Mouse (Mus musculus) layer of hippocampus, adult 9-11 months (tissue): ENCODE measurements around the gene Ndufaf8.

Experiments used
- DNase-seq: peaks from one replicate; pipeline ENCODE4 v3.0.0; 2022

The Ndufaf8 gene

DNA sequence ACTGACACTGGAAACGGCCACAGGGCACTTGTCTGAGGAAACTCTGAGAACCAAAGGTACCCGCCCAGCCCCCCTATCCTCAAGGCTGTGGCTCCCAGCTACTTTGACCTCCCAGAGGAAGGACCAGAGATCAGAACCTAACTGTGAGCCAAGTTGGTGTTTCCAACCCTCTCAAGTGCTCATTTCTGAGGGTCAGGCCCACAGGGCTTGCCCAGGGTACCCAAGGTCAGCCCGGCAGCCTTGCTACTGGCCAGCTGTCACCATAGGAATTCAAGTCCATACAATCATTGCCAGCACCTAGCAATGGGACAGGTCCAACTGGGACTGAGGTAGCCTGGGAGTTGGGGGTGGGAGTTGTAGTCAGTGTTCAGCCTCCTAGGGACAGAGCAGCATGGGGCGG is 8.1 kb upstream of the Ndufaf8 start:
- DNase-seq = no peak

- DNase-seq = no peak
Measured at GRCm38 (mm10) chr11:120092817-120093591, 5.7 kb upstream of the Ndufaf8 start.

GRCm38 (mm10) chr11:120101036-120101435 is 2.3 kb downstream of the Ndufaf8 start:
- DNase-seq = peak; percentile 62

GRCm38 (mm10) chr11:120103431-120103997 is 4.8 kb downstream of the Ndufaf8 start:
- DNase-seq = no peak

DNA sequence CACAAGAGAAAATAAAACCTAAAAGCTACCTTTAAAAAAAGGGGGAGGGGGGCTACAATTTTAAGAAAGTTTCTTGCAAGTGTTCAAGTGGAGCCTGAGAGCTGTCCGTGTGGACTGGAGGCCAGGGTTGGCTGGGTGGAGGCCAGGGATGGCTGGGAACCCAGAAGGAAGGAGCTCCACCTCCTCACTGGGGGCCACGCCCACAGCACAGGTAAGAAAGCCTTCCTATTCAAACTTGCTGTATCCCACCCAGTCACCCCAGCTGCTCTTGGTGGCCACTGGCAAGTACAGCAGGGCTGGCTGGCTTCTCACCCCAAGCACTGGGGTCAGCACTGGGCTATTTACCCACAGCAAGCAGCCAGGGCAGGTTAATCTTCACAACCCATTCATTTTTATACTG is 8.3 kb downstream of the Ndufaf8 start:
- no peak for DNase-seq

DNA sequence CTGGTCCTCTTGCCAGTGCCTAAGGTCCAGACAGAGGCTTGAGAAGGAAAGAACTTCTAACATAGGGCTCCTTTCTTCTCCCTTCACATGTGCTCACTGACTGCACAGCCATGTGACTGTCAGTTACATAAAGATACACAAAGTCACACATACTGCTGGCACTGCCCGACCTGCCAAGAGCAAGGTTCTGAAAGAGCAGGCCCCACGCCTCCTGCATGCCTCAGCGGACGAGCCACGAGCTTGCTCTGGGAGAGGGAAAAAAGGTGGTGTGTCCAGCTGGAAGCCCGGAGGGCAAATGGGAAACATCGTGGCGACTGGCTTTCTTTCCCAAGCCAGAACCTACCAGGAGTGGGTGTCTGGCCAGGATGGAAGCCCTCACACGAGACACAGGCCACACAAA is 9.1 kb downstream of the Ndufaf8 start:
- no peak for DNase-seq

DNA sequence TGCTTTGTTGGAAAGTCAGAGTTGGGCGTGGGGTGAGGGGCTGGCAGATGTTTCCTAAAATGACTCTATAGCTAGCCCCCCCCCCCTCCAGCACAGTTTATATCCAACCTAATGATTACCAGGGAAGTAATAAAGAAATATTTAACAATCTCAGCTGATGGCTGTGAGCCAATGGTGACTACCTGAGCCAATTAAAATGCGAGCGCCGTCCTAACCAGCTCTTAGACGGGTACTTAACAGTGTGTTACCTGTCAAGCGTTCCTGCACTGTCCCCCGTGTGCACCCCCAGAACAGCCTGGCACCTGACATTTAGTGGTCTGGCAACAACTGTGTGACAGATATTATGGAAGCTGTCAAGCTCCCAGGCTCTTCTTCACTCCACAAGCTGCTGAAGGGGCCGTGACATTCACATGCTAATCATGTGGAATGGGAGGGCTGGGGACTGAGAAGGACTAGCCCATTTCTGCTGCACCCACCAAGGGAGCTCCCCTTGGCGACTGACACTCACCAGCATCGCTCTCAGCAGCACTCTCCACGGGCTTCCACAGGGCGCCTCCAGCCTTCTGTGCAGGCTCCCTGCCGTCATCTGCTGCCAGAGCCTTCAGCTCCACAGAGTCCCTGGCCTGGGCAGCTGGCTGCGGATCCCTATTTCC is 11.0 kb downstream of the Ndufaf8 start:
- DNase-seq = no peak

DNA sequence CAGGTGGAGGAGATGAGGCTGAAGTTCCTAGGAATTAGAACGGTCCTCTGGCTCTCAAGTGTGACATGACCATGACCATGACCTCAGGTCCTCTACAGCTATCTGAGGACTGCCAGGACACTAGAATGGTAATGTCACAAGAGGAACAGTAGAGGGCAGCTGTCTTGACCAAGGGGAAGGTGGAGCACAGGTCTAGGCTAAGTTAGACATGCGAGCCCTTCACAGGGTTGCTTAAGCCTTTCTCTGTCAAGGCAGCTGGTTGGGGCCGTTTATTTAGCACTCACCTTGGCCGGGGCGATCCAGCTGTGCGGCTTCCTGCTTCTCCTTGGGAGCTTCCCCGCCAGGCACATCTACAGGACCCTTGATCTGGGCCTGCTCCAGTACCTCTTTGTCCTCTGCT is 11.8 kb downstream of the Ndufaf8 start:
- DNase-seq = no peak

- no peak for DNase-seq
Measured at GRCm38 (mm10) chr11:120111033-120111432, 12.3 kb downstream of the Ndufaf8 start.

DNA sequence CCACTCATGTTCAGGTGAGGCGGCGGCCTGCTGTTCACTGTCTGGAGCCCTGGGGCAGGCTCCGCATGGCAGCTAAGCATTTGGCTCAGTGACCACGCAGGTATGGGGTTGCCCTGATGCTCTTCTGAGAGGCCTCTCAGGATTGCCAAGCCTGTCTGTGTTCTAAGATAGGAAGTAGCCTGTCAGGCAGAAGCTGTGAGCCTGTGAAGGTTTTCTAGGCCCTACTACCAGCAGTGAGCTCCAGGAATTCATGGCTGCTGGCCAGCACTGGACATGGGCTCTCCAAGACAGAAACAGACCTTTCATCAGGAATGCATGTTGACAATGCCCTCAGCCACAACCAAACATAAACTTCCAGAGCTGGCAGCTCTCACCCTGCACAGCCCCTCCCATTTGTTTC is 13.4 kb downstream of the Ndufaf8 start:
- no peak for DNase-seq

DNA sequence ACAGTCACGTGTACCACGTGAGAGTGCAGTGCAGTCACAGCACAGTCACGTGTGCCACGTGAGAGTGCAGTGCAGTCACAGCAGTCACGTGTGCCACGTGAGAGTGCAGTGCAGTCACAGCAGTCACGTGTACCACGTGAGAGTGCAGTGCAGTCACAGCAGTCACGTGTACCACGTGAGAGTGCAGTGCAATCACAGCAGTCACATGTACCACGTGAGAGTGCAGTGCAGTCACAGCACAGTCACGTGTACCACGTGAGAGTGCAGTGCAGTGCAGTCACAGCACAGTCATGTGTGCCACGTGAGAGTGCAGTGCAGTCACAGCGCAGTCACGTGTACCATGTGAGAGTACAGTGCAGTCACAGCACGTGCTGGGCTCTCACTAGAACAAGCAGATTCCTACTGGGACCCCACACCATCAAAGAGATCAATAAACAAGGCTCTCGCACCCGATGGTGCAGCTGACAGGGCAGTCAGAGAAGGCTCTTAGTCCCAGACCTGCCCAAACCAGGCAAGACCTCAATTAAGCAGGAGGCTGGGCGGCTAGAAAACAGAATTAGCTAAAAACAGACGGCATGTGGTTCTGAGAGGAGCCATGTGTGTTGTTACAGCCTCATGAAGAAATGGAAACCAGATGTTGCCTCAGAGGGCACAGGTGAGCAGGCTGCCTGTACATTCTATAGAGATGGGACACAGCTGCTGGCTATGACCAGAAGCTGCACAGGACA is 15.9 kb downstream of the Ndufaf8 start:
- DNase-seq = no peak

DNA sequence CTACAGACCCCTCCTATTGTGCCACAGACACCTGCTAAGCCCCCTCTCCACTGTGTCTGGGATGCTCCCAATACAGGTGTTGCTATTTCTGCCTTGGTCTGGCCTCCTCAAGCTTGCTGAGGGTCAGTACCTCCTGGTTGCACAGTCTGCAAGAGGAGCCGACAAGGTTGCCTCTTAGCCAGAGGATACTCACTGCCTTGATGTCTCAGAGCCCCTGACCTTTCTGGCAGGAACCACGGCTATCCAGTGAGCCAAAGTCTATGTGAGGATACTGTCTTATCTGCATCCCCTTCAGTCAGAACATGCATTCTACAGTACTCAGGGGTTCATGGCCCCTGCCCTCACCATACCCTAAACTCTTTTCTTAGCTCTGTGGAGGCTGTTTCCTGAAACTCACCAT is 18.9 kb downstream of the Ndufaf8 start:
- no peak for DNase-seq

- no peak for DNase-seq
Measured at GRCm38 (mm10) chr11:120119108-120119507, 20.4 kb downstream of the Ndufaf8 start.

DNA sequence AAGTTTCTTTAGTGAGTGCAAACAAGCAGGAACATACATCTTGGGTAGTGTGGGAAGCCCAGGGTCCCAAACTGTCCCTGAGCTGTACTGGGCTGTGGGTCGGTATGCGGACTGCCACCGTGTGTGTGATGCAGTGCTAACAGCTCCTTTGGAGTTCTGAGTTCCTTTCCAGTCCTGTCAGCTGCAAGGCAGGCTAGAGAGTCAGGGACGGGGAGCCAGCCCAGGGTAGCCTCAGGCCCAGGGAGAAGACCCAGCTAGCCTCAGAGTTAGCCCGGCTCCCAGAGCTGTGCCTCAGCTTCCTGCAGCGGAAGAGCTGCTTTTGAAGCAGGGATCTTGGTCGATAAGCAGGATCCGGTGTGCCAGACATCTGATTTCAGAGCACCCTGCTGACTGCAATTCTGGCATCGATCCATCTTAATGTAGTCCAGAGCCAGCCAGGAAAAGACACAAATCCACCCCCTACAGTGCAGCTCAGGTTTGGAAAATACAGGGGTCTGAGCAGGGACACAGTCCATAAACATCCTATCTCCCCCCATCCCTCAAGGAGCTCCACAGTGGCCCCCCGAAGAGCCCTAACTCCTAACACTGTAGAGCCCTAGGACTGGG is 21.3 kb downstream of the Ndufaf8 start:
- DNase-seq = no peak

DNA sequence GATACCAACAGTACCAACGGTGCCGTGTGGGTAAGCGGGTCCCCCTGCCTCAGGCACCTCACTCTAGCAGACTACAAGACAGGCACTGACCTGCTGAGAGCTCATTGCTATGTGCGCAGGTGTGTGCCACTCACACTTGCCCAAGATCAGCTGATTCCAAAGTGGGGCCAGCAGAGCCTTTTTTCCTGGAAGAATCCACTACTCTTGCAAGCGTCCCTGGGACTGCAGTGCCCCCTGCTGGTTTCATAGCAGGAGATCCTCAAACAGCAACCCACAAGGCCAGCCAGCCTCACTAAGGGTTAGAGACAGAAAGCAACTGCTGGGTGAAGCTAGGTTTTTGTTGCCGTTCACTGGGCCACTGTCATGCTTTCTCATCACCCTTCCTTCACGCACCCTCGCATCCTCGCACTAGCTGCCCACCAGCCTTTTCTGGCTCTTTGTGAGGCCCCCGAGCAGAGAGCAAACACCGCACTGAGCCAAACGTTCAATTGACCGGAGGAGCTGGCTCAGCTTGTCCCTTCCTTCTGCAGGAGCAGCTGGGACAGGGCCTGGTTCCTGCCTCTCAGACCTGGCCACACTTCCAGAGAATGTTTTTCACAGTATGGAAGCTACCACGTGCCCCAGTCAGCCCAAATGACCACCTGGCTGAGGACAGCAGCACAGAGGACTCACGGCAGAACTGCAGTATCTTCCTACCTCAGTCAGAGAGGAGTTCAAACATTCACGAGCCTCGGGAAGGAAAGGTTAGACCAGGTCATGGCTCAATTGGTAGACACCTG is 22.1 kb downstream of the Ndufaf8 start:
- peak; percentile 69 for DNase-seq

GRCm38 (mm10) chr11:120122126-120122525 is 23.4 kb downstream of the Ndufaf8 start:
- DNase-seq = no peak

DNA sequence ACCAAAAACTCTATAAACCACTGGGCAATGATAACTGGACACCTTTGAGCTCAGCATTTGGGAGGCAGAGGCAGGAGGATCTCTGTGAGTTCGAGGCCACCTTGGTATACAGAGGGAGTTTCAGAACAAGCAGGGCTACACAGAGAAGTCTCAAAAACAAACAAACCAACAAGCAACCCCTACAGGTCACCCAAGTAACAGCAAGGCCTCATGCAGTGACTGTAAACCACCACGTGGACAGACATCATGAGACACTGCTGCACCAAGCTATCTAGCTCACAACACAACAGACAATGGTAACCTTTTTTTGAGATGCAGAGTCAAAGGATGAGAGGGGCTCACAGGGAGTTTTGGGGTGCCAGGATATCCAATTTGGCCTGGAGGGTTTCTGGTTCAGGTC is 28.1 kb downstream of the Ndufaf8 start:
- DNase-seq = no peak

DNA sequence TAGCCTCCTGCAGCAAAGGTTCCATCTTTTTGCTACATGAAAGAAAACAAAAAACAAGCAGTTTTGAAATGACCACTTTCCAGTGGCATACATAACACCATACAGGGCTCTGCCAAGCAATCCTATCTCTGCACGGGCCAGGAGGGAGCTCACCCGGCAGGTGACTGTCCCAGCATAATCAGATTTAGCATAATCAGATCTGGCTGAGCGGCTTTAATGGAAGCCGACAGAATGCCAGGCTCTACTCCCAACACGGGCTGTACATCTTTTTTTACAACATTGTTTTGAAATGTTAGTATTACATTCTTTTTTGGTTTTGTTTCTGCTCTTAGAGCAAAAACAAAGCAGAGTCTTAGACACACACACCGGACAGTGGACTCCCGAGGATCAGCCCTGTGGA is 30.6 kb downstream of the Ndufaf8 start:
- DNase-seq = no peak

GRCm38 (mm10) chr11:120134148-120134547 is 35.4 kb downstream of the Ndufaf8 start:
- DNase-seq = no peak

GRCm38 (mm10) chr11:120134847-120135530 is 36.3 kb downstream of the Ndufaf8 start:
- no peak for DNase-seq

DNA sequence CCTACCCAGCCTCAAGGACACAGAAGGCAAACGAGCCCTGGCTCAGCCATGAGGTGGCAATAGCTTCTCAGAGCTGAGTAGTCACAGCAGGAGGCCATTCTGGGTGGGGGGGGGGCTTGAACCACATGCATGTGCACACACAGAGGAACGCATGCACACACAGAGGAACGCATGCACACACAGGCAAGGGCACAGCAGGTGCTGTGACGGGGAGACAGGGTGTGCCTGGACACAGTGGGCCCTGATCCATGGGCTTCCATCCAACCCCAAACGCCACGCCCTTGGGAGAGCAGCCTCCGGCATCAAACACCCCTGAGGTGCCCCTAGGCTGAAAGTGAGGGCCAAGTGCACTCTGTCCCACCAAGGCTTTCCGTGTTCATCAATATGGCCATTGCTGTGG is 37.5 kb downstream of the Ndufaf8 start:
- DNase-seq = no peak
